Mouse (Mus musculus) forebrain, embryonic 13.5 days (tissue): ENCODE results near the gene Syf2. TPM values are rescaled to one million over a fixed set of nuclear protein-coding genes. Genes with fewer than 3 reads are reported as not detected.

Experiments used
- ATAC-seq: fragments of 200-750 bp; cut with Nextera tagmentation; 2 replicates; pipeline ENCODE4 v1.8.0; 2017
- H3K27ac ChIP-seq: fragments of 300-500 bp; sonication (generic); 2 replicates; pipeline ENCODE4 v1.5.1; 2015; ENCODE audit warnings: inconsistent platforms, mild to moderate bottlenecking, moderate library complexity
- H3K27me3 ChIP-seq: fragments of 300-500 bp; sonication (generic); 2 replicates; pipeline ENCODE4 v1.6.1; 2015; ENCODE audit warnings: mild to moderate bottlenecking, inconsistent platforms
- H3K36me3 ChIP-seq: fragments of 300-500 bp; sonication (generic); 2 replicates; pipeline ENCODE4 v1.6.1; 2015; ENCODE audit warnings: mild to moderate bottlenecking, inconsistent platforms; ENCODE audit not compliant: poor library complexity, severe bottlenecking
- H3K4me1 ChIP-seq: fragments of 300-500 bp; sonication (generic); 2 replicates; pipeline ENCODE4 v1.6.1; 2015; ENCODE audit warnings: inconsistent platforms
- H3K4me2 ChIP-seq: fragments of 300-500 bp; sonication (generic); 2 replicates; pipeline ENCODE4 v1.6.1; 2015; ENCODE audit warnings: inconsistent platforms, mild to moderate bottlenecking, moderate library complexity
- H3K4me3 ChIP-seq: fragments of 300-500 bp; sonication (generic); 2 replicates; pipeline ENCODE4 v1.5.1; 2015; ENCODE audit warnings: mild to moderate bottlenecking, inconsistent platforms
- H3K9ac ChIP-seq: fragments of 300-500 bp; sonication (generic); 2 replicates; pipeline ENCODE4 v1.6.1; 2015; ENCODE audit warnings: mild to moderate bottlenecking, inconsistent platforms
- H3K9me3 ChIP-seq: fragments of 300-500 bp; sonication (generic); replicated peaks from 2 replicates; pipeline ENCODE4 v1.6.1; 2016; ENCODE audit warnings: inconsistent platforms
- WGBS: fragments of 180-500 bp; shearing (Covaris S2); methylation state at CpG from one replicate; pipeline ENCODE4 v1.1.7; 2015; 5-methylcytosine and 5-hydroxymethylcytosine counted together
- polyA plus RNA-seq: library from polyadenylated mRNA; unstranded; fragments of >200 nt; fragmentation: Nextera tagmentation; extraction: Ambion mirVana; gene quantifications from 2 replicates; pipeline ENCODE4 v1.2.1, GENCODE M21; 2015

Gene Syf2
- polyA plus RNA-seq, 1 experiment from 2014 or later = 79.1 TPM

DNA sequence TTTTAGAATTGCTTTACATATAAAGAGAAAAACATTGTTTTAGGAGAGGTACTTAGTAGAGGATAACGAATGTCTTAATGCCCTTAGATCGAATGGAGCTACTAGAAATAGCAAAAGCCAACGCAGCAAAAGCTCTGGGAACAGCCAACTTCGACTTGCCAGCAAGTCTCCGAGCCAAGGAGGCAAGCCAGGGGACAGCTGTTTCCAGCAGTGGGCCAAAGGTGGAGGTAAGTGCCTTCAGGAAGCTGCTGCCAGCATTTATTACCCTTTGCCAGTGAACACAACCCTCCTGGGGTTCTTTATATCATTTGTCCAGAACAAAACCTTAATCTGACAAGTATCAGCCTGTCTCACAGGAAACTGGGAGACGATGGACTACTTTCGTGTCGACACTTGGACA is 5.5 kb upstream of the Syf2 start:
- 77% methylated on average over 8 of the region's 8 CpGs for WGBS
- Histone ChIP-seq H3K27ac (no peak overlapping the region), H3K27me3 (no peaks in the 10 kb centered on the region), H3K9ac (peak overlapping the region; percentile 59), H3K4me3 (peak overlapping the region; percentile 100), H3K9me3 (no peaks in the 10 kb centered on the region), H3K4me2 (peak overlapping the region; percentile 97), H3K36me3 (peaks cover 34% of the 10 kb centered on the region), H3K4me1 (peaks cover 29% of the 10 kb centered on the region)
- no peak for ATAC-seq

- Histone ChIP-seq H3K27me3 (no peaks in the 10 kb centered on the region), H3K9me3 (no peaks in the 10 kb centered on the region), H3K9ac (no peak overlapping the region), H3K36me3 (peaks cover 43% of the 10 kb centered on the region), H3K4me3 (no peak overlapping the region), H3K27ac (no peak overlapping the region), H3K4me1 (peaks cover 39% of the 10 kb centered on the region), H3K4me2 (no peak overlapping the region)
- WGBS = 78% methylated on average over 5 of the region's 5 CpGs
- ATAC-seq = no peak
Observed at GRCm38 (mm10) chr4:134927815-134928463, 2.8 kb upstream of the Syf2 start.

DNA sequence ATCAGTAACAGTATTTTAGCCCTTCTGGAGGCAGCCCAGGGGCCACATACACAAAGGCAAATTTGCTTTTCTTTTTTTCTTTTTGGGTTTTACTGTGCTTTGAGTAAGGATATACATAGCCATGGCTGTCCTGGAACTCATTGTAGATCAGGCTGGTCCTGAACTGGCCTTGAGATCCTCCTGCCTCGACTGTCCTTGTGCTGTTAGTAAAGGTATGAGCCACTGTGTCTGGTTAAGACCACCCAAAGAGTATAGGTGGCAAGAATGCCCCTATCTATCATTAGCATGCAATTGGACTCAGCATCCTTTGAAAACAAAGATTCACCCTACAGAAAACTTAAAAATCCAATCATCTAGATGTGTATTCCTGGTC is 2.2 kb upstream of the Syf2 start:
- H3K36me3 ChIP-seq = peaks cover 48% of the 10 kb centered on the region
- no peaks in the 10 kb centered on the region for H3K9me3 ChIP-seq
- no peak overlapping the region for H3K4me3 ChIP-seq
- WGBS = 92% methylated on average over 1 of the region's 1 CpGs
- no peak overlapping the region for H3K9ac ChIP-seq
- no peaks in the 10 kb centered on the region for H3K27me3 ChIP-seq
- no peak for ATAC-seq
- H3K27ac ChIP-seq = no peak overlapping the region
- peaks cover 39% of the 10 kb centered on the region for H3K4me1 ChIP-seq
- H3K4me2 ChIP-seq = no peak overlapping the region

DNA sequence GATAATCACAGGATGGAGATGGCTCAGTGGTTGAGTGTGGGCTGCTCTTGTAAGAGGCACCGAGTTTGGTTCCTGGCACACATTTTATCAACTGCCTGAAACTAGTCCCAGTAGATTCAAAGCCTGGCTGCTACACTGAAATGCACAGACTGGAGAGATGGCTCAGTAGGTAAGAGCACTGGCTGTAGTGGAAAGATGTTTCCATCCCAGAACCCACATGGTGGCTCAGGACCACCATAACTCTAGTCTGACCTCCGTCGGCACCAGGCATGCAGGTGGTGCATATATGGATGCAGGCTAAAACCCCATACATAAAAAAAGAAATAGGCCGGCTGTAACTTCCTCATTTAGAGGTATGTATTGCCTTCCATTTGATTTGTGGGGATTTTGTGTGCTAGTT is 1.2 kb upstream of the Syf2 start:
- peaks cover 59% of the 10 kb centered on the region for H3K36me3 ChIP-seq
- no peak overlapping the region for H3K4me2 ChIP-seq
- WGBS = 84% methylated on average over 4 of the region's 4 CpGs
- no peak for ATAC-seq
- H3K4me1 ChIP-seq = peaks cover 37% of the 10 kb centered on the region
- no peaks in the 10 kb centered on the region for H3K9me3 ChIP-seq
- H3K4me3 ChIP-seq = no peak overlapping the region
- H3K9ac ChIP-seq = no peak overlapping the region
- H3K27me3 ChIP-seq = no peaks in the 10 kb centered on the region
- no peak overlapping the region for H3K27ac ChIP-seq

- 32% methylated on average over 9 of the region's 9 CpGs for WGBS
- Histone ChIP-seq H3K36me3 (peaks cover 64% of the 10 kb centered on the region), H3K4me2 (peak overlapping the region; percentile 97), H3K4me1 (peaks cover 30% of the 10 kb centered on the region), H3K27me3 (no peaks in the 10 kb centered on the region), H3K9ac (peak overlapping the region; percentile 53; the same call in 1 of the 2 replicates), H3K4me3 (peak overlapping the region; percentile 97), H3K27ac (no peak overlapping the region; the same call in 1 of the 2 replicates), H3K9me3 (no peaks in the 10 kb centered on the region)
- ATAC-seq = no peak; the same call in 1 of the 2 replicates
Observed at GRCm38 (mm10) chr4:134930190-134930589, 508 bp upstream of the Syf2 start.

DNA sequence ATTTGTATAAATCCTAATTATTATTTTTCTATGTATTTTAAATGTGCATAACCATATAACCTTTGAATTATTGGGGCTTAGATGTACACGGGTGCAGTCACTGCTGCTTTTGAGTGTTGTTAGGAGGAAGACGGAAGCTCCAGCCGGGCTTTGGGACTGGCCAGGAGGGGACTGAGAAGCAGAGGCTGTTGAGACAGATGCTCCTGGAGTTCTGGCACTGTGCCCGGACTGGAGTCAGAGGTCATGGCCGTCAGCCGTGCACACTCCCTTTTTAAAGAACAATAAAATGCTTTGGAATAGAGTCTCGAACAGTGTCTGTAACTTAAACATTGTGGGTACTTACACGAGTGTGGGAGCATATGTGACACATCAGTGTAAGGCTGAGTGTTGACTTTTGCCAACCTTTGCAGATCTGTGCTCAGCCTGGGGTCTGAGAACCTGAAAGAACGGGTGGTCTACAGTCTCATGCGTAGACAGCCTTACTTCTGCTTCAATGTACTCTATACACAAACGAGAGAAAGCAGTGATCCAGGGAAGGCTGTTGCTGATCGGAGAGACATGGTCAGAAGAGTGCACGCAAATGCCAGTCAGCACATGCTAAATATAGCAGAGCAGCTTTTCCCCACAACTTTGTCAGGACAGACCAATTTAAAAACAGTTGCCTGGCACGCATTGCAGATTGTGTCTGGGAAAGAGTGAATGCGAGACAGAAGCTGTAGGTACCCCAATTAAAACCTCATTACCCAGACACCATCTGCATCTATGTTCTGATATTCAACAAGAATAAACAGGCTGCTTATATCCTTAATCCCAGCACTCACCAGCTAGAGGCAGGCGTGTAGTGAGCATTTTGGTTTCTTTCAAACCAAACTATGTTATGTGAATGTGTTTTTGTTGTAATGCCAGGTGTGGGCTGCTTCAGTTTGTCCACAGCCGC is 6.8 kb downstream of the Syf2 start:
- peak; percentile 50; the same call in 1 of the 2 replicates for ATAC-seq
- 54% methylated on average over 17 of the region's 17 CpGs for WGBS
- Histone ChIP-seq H3K9ac (no peak overlapping the region), H3K4me2 (no peak overlapping the region), H3K4me1 (peaks cover 15% of the 10 kb centered on the region), H3K27ac (no peak overlapping the region), H3K27me3 (peaks cover 8% of the 10 kb centered on the region), H3K36me3 (peaks cover 50% of the 10 kb centered on the region), H3K4me3 (no peak overlapping the region), H3K9me3 (no peaks in the 10 kb centered on the region)

- WGBS = 57% methylated on average over 9 of the region's 9 CpGs
- Histone ChIP-seq H3K27me3 (peaks cover 16% of the 10 kb centered on the region), H3K9me3 (no peaks in the 10 kb centered on the region)
Observed at GRCm38 (mm10) chr4:134939900-134940299, 9.2 kb downstream of the Syf2 start.

DNA sequence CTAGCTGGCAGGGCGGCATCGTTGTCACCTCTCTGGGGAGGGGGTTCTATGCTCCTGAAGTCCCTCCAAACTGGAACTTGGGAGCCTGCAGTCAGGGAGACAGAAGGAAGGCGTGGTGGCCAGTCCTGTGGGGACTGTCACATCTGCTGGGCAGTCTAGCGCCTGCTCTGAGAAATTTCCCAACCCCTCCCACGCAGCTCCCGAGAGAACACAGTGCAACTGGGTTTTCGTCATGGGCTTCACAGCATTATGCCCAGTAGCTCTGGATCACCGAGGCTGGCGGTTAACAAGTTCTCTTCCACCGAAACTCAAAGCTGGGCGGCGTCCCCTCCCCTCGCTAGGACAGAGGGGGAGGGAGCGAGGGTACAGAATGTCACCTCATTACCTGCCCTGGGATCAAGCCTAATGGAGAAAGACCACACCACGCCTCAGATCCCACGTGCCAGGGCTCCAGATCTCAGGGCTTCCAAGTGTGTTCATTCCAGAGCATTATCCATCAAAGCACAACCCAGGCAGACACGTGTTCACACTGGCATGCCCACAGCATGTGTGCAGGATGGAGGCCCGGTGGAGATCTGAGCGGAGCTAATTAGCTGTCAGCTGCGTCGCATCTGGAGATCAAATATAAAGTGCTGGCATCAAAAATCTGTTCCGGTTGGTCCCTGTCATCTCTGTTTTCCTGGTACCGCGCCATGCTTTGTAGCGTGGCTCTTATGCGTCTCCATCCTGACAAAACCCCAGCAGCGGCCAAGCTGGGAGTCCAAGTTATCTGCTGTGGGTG is 13.2 kb downstream of the Syf2 start:
- Histone ChIP-seq H3K4me2 (no peak overlapping the region), H3K4me1 (peaks cover 15% of the 10 kb centered on the region), H3K27ac (no peak overlapping the region), H3K9me3 (no peaks in the 10 kb centered on the region), H3K9ac (0 out of 2 replicates have a peak overlapping the region, but pooled peaks have one; percentile 34), H3K27me3 (peaks cover 22% of the 10 kb centered on the region), H3K4me3 (no peak overlapping the region), H3K36me3 (no peaks in the 10 kb centered on the region)
- peak; percentile 62; the same call in 1 of the 2 replicates for ATAC-seq
- WGBS = 49% methylated on average over 27 of the region's 27 CpGs

More at GRCm38 (mm10) chr4:134939900-134940299, 9.2 kb downstream of the Syf2 start:
- Histone ChIP-seq H3K9ac (no peak overlapping the region), H3K36me3 (peaks cover 27% of the 10 kb centered on the region), H3K4me2 (no peak overlapping the region), H3K4me1 (peaks cover 26% of the 10 kb centered on the region), H3K27ac (no peak overlapping the region), H3K4me3 (no peak overlapping the region)
- ATAC-seq = no peak

DNA sequence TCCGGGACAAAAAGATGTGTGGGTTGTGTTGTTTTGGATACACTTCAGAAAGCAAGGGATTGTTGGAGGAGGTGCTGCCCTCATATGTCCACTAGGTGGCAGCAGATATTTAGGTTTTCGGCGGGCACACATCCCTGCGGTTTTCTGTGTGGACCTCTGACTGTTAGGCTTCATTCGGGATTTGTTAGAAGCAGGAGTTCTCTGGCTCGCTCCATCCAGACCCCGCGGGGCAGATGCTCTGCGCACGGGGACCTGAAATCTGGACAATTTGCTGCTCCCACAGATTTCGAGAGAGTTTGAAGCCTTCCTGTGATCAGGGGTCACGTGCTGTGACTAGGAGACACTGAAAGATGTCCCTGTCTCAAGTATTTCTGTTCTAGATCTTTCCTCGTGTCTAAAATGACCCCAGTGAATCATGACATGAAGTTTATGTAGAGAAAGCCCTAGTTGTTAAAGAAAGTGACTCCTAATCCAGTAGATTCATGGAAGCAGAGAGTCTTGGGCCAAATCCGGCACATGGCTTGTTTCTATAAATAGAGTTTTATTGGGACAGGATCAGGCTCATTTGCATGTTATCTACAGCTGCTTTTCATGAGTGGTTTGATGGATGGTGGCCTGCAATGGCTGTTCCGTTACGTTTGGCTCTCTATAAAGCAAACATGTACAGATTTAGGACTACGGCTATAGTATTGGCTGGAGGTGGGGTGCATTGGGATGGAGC is 15.5 kb downstream of the Syf2 start:
- H3K36me3 ChIP-seq = no peaks in the 10 kb centered on the region
- ATAC-seq = peak; percentile 50; the same call in 1 of the 2 replicates
- H3K9me3 ChIP-seq = no peaks in the 10 kb centered on the region
- H3K27ac ChIP-seq = no peak overlapping the region
- H3K27me3 ChIP-seq = peaks cover 19% of the 10 kb centered on the region
- peak overlapping the region; percentile 55 for H3K9ac ChIP-seq
- peak overlapping the region; percentile 52 for H3K4me2 ChIP-seq
- 14% methylated on average over 17 of the region's 17 CpGs for WGBS
- H3K4me1 ChIP-seq = peaks cover 25% of the 10 kb centered on the region
- 0 out of 2 replicates have a peak overlapping the region, but pooled peaks have one; percentile 12 for H3K4me3 ChIP-seq

DNA sequence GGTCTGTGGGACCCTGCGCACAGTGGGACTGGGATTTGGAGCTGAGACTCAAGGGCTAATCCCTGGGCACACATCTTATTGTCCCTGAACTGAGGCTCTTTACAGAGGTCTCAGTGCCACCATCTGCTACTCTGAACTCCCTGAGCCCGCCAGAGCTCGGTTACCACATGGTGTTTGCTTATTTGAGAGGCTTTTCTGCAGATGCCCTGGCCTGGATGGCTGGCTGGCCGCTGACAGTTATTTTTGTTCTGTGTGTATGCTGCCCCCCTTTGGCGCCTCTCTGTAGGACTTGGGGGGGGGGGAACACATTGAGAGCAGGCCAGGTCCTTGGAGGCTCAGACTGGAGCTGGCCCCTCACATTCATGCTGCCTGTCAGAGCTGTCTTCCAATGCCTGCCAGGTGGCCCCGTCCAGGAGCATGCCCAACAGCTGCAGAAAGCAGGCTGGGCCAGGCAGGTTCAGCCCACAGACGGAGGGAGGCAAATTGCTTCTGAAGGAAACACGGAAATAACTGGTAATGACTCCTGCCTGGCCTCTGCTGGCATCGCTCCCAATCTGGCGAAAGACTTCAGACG is 19.9 kb downstream of the Syf2 start:
- no peaks in the 10 kb centered on the region for H3K36me3 ChIP-seq
- no peak overlapping the region for H3K4me2 ChIP-seq
- no peaks in the 10 kb centered on the region for H3K9me3 ChIP-seq
- WGBS = 18% methylated on average over 11 of the region's 11 CpGs
- H3K9ac ChIP-seq = no peak overlapping the region
- ATAC-seq = peak; percentile 85
- peak overlapping the region; percentile 68 for H3K27ac ChIP-seq
- peaks cover 22% of the 10 kb centered on the region for H3K4me1 ChIP-seq
- H3K27me3 ChIP-seq = no peaks in the 10 kb centered on the region
- H3K4me3 ChIP-seq = no peak overlapping the region

DNA sequence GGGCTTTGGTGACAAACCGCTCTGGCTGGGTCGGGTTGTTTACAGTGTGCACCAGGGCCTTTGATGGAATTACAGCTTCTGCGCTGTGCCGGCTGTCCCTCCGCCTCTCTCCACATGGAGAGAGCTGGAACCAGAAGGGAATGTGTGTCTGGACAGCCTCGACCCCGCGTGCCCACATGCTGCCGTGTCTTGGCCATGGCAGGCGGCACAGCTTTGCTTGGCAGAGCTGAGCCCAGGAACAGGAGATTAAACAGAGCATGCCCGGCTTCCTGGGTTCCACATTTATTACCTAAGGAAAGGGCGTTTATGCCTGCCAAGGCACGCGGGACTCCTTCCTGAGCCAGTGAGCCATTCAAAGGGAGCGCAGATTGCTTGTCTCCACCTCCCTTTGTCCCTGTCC is 23.8 kb downstream of the Syf2 start:
- no peak overlapping the region for H3K27ac ChIP-seq
- WGBS = 20% methylated on average over 15 of the region's 15 CpGs
- no peak overlapping the region for H3K9ac ChIP-seq
- H3K4me2 ChIP-seq = no peak overlapping the region; the same call in 1 of the 2 replicates
- H3K4me3 ChIP-seq = no peak overlapping the region
- H3K4me1 ChIP-seq = peaks cover 17% of the 10 kb centered on the region
- H3K9me3 ChIP-seq = no peaks in the 10 kb centered on the region
- peaks cover 9% of the 10 kb centered on the region for H3K27me3 ChIP-seq
- no peaks in the 10 kb centered on the region for H3K36me3 ChIP-seq
- no peak for ATAC-seq
